Mouse (Mus musculus) megakaryocyte, embryonic 14.5 days (primary cell): ENCODE results near the gene Plcz1. TPM values are rescaled to one million over a fixed set of nuclear protein-coding genes. Genes with fewer than 3 reads are reported as not detected.

Source experiments
- H3K27me3 ChIP-seq: replicated peaks from 2 replicates; pipeline ENCODE3; 2012; ENCODE audit warnings: inconsistent platforms
- H3K36me3 ChIP-seq: replicated peaks from 2 replicates; pipeline ENCODE3; 2012; ENCODE audit warnings: low read length, inconsistent platforms, mixed read lengths
- H3K4me1 ChIP-seq: 2 replicates; pipeline ENCODE4 v1.6.1; 2012; ENCODE audit warnings: inconsistent platforms
- H3K4me3 ChIP-seq: replicated peaks from 2 replicates; pipeline ENCODE3; 2012; ENCODE audit warnings: moderate library complexity, mild to moderate bottlenecking, inconsistent platforms
- H3K9me3 ChIP-seq: 2 replicates; pipeline ENCODE4 v1.6.1; 2012; ENCODE audit warnings: inconsistent platforms
- FLI1 ChIP-seq: IDR thresholded peaks from 2 replicates; pipeline ENCODE4 v1.6.1; 2012; ENCODE audit warnings: low read length, inconsistent platforms, mixed read lengths
- GATA1 ChIP-seq: IDR thresholded peaks from 3 replicates; pipeline ENCODE4 v1.6.1; 2012; ENCODE audit warnings: mixed read lengths, low read length, inconsistent platforms, borderline replicate concordance
- polyA plus RNA-seq: library from polyadenylated mRNA; stranded (reverse); fragments of >175 nt; gene quantifications from 2 replicates; pipeline ENCODE4 v1.2.3, GENCODE M21; 2012; ENCODE audit warnings: low replicate concordance; ENCODE audit not compliant: insufficient read depth

Gene Plcz1
- polyA plus RNA-seq, 1 experiment = not detected

DNA sequence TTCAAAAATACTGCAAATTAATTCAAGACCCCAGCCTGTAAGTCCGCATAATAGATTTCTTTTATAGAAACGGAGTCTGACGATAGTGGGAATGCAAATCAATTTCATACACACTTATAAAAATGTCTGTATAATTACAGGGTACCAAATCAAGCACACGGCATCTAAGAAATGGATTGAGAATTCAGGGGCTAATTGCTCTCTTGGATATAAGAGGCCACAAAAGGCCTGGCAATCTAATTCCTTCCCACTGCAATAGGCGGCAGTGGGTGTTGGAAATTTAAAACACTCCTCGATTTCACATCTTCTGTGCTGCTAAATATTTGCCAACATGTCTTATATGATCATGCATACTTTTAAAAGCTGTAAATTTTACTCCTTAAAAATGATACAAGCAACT is 52.2 kb downstream of the Plcz1 start:
- TF ChIP-seq FLI1 (no peak), GATA1 (no peak)
- H3K4me3 ChIP-seq = no peak overlapping the region
- no peaks in the 10 kb centered on the region for H3K4me1 ChIP-seq
- H3K36me3 ChIP-seq = no peaks in the 10 kb centered on the region
- H3K9me3 ChIP-seq = peaks cover 22% of the 10 kb centered on the region; the same call in 1 of the 2 replicates
- no peaks in the 10 kb centered on the region for H3K27me3 ChIP-seq

GRCm38 (mm10) chr6:139986564-139986963 is 54.7 kb downstream of the Plcz1 start:
- no peaks in the 10 kb centered on the region for H3K4me1 ChIP-seq
- TF ChIP-seq FLI1 (no peak), GATA1 (no peak)
- H3K36me3 ChIP-seq = no peaks in the 10 kb centered on the region
- no peak overlapping the region for H3K4me3 ChIP-seq
- no peaks in the 10 kb centered on the region for H3K27me3 ChIP-seq
- H3K9me3 ChIP-seq = peaks cover 24% of the 10 kb centered on the region

GRCm38 (mm10) chr6:139984069-139984468 is 57.2 kb downstream of the Plcz1 start:
- Histone ChIP-seq H3K4me3 (no peak overlapping the region), H3K9me3 (peaks cover 28% of the 10 kb centered on the region), H3K27me3 (no peaks in the 10 kb centered on the region), H3K4me1 (no peaks in the 10 kb centered on the region), H3K36me3 (no peaks in the 10 kb centered on the region)
- no peak for TF ChIP-seq GATA1
- no peak for TF ChIP-seq FLI1

DNA sequence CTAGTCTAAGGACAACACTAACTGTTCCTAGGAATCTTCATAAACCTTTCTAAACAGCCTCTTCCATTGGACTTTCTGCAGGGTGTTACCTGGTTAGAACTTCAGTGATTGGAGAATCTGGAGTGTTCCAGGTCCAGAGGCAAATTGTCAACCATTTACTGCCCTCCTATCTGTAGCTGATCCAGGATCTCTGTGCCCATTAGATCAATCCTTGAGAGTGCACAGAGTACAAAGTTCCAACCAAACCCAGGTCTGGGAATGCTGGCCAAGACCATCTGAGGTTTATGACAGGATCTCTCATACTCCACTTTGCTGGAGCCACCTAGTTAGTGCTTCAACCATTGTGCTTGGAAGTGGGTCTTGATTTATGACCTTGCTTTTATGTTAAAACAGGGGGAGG is 60.2 kb downstream of the Plcz1 start:
- no peaks in the 10 kb centered on the region for H3K36me3 ChIP-seq
- no peak for TF ChIP-seq FLI1
- TF ChIP-seq GATA1 = no peak
- H3K4me1 ChIP-seq = no peaks in the 10 kb centered on the region
- H3K27me3 ChIP-seq = no peaks in the 10 kb centered on the region
- no peak overlapping the region for H3K4me3 ChIP-seq
- H3K9me3 ChIP-seq = peaks cover 19% of the 10 kb centered on the region

- Histone ChIP-seq H3K9me3 (peaks cover 17% of the 10 kb centered on the region; the same call in 1 of the 2 replicates), H3K27me3 (no peaks in the 10 kb centered on the region), H3K36me3 (no peaks in the 10 kb centered on the region), H3K4me1 (no peaks in the 10 kb centered on the region), H3K4me3 (no peak overlapping the region)
- no peak for TF ChIP-seq FLI1
- TF ChIP-seq GATA1 = no peak
These were observed 63.1 kb downstream of the Plcz1 start for GRCm38 (mm10) chr6:139978114-139978513.

GRCm38 (mm10) chr6:139974668-139975067 is 66.6 kb downstream of the Plcz1 start:
- H3K27me3 ChIP-seq = no peaks in the 10 kb centered on the region
- no peaks in the 10 kb centered on the region for H3K4me1 ChIP-seq
- H3K4me3 ChIP-seq = no peak overlapping the region
- TF ChIP-seq FLI1 (no peak), GATA1 (no peak)
- peaks cover 19% of the 10 kb centered on the region; the same call in 1 of the 2 replicates for H3K9me3 ChIP-seq
- no peaks in the 10 kb centered on the region for H3K36me3 ChIP-seq

DNA sequence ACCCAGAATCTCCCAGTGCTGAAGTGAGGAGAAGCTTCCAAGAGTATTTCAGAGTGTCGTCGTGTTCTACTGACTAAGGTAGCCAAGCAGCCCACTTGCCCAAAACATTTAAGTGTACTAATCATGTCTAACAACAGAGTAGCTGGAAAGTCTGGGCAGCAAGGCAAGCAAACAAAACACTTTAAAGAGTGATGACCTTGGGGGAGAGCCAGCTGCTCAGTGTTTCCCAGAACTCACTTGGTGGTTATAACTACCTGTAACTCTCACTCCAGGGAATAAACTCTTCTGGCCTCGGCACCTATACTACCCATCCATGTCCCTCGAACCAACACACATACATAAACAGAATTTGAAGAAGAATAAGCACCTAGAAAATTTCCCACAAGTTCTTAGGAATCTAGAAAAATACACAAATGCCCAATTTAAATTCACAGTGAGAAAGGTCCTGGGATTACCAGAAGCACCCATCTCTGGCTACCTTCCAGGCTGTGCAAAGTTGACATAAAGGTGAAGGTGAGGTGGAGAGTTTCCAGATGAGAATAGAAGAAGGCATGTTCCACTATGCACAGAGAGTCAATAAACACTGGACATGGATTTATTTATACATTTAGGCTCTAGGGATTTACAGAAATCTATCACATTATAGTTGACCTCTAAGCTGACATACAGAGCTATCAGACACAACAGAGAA is 69.5 kb downstream of the Plcz1 start:
- H3K4me3 ChIP-seq = no peak overlapping the region
- H3K4me1 ChIP-seq = no peaks in the 10 kb centered on the region
- no peaks in the 10 kb centered on the region for H3K36me3 ChIP-seq
- no peaks in the 10 kb centered on the region for H3K27me3 ChIP-seq
- peaks cover 18% of the 10 kb centered on the region; the same call in 1 of the 2 replicates for H3K9me3 ChIP-seq
- no peak for TF ChIP-seq FLI1
- TF ChIP-seq GATA1 = no peak

- H3K9me3 ChIP-seq = peaks cover 26% of the 10 kb centered on the region; the same call in 1 of the 2 replicates
- TF ChIP-seq FLI1 (no peak), GATA1 (no peak)
- no peaks in the 10 kb centered on the region for H3K4me1 ChIP-seq
- H3K36me3 ChIP-seq = no peaks in the 10 kb centered on the region
- H3K4me3 ChIP-seq = no peak overlapping the region
- H3K27me3 ChIP-seq = no peaks in the 10 kb centered on the region
These were observed 74.6 kb downstream of the Plcz1 start for GRCm38 (mm10) chr6:139966684-139967083.

DNA sequence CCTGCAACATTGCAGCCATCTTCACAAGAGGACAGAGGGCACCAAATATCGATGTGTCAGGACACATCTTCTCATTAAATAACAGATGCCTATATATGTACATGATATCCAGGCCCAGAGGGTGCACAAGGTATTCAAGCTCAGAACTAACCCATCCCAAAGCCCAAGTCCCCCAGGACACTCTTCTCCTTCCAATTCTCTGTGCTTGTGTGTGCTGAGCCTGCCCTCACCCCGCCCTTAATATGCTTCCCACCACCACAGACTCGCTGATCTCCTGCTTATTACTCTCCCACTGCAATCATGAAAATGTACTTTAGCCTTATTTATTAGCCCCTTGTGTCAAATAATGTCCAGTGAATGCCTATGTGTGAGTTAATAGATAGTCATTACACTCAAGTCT is 76.4 kb downstream of the Plcz1 start:
- TF ChIP-seq FLI1 (no peak), GATA1 (no peak)
- H3K4me3 ChIP-seq = no peak overlapping the region
- no peaks in the 10 kb centered on the region for H3K27me3 ChIP-seq
- no peaks in the 10 kb centered on the region for H3K4me1 ChIP-seq
- H3K36me3 ChIP-seq = no peaks in the 10 kb centered on the region
- H3K9me3 ChIP-seq = peaks cover 19% of the 10 kb centered on the region; the same call in 1 of the 2 replicates

DNA sequence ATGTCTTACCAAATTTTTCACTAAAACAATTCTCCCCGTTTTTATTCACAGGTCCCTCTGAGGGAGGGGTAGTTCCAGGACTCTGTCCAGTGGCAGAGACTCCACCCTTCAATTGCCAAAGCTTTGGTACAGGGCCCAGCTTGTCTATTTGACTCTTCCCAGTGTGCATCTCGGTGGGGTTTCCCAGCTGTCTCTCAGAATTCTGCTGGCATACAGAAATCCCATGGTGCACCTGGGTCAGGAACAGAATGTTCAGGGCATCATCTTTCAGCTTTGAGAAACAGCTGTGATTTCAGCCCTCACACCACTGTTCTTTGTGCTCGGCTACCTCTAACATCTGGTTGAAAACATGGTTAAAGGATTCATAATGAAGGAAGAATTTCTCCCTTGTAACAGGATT is 77.5 kb downstream of the Plcz1 start:
- H3K27me3 ChIP-seq = no peaks in the 10 kb centered on the region
- H3K4me3 ChIP-seq = no peak overlapping the region
- no peak for TF ChIP-seq GATA1
- TF ChIP-seq FLI1 = no peak
- H3K36me3 ChIP-seq = no peaks in the 10 kb centered on the region
- H3K9me3 ChIP-seq = peaks cover 24% of the 10 kb centered on the region; the same call in 1 of the 2 replicates
- H3K4me1 ChIP-seq = no peaks in the 10 kb centered on the region
